Mouse (Mus musculus): ENCODE measurements around the gene Sall4. TPM values are rescaled to one million over a fixed set of nuclear protein-coding genes. Genes with fewer than 3 reads are reported as not detected.

The Sall4 gene
- polyA plus RNA-seq, 1 experiment from 2014 or later = not detected

DNA sequence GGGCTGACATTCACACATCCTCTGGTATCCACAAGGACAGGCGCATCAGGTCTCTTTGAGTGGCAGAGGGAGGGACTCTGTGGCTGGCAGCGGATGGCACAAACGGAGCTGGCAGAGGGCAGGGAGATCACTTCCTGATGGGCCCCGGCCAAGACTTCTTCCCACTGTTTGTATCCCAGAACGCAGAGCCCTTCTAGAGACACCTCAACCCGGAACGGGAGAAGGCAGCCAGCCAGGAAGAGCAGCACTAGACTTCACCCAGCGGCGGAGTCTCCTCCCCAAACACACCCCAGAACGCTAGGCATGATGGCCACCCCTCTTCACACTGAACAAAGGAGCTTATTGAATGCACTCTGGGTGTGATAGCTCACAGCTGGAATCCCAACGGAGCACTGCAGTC lies 33.7 kb downstream of the Sall4 start:
- WGBS (ENCODE audit: missing documents) = 81% methylated on average over 10 of the region's 11 CpGs
- no peaks in the 10 kb centered on the region for H3K79me2 ChIP-seq (ENCODE audit: inconsistent target)
- no peaks in the 10 kb centered on the region for H3K36me3 ChIP-seq (ENCODE audit: inconsistent target)
- no peak overlapping the region for H3K4me3 ChIP-seq (ENCODE audit: inconsistent target)
- no peak overlapping the region for H3K27ac ChIP-seq

GRCm38 (mm10) chr2:168731258-168731657 lies 36.5 kb downstream of the Sall4 start:
- Histone ChIP-seq H3K27ac (no peak overlapping the region), H3K36me3 (ENCODE audit: inconsistent target) (no peaks in the 10 kb centered on the region), H3K4me3 (ENCODE audit: inconsistent target) (no peak overlapping the region), H3K79me2 (ENCODE audit: inconsistent target) (no peaks in the 10 kb centered on the region)
- WGBS (ENCODE audit: missing documents) = 97% methylated on average over 8 of the region's 8 CpGs

DNA sequence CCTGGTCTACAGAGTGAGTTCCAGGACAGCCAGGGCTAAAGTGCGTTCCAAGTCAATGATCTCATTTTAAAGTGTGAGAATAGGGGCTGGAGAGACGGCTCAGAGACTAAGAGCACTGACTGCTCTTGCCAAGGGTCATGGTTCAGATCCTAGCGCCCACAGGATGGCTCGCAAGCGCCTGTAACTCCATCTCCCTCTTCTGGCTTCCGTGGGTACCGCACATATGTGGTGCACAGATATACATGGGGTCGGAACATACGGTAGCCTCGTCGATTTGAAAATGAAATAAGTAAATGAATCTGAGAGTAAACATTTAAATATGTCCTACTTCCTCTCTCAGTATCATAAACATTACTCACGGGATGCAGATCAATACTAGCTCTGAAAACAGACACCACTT lies 38.0 kb downstream of the Sall4 start:
- Histone ChIP-seq H3K4me3 (ENCODE audit: inconsistent target) (no peak overlapping the region), H3K36me3 (ENCODE audit: inconsistent target) (no peaks in the 10 kb centered on the region), H3K79me2 (ENCODE audit: inconsistent target) (no peaks in the 10 kb centered on the region), H3K27ac (no peak overlapping the region)
- WGBS (ENCODE audit: missing documents) = 91% methylated on average over 12 of the region's 12 CpGs

- H3K79me2 ChIP-seq (ENCODE audit: inconsistent target) = no peaks in the 10 kb centered on the region
Observed at GRCm38 (mm10) chr2:168728045-168728444, 39.7 kb downstream of the Sall4 start.

DNA sequence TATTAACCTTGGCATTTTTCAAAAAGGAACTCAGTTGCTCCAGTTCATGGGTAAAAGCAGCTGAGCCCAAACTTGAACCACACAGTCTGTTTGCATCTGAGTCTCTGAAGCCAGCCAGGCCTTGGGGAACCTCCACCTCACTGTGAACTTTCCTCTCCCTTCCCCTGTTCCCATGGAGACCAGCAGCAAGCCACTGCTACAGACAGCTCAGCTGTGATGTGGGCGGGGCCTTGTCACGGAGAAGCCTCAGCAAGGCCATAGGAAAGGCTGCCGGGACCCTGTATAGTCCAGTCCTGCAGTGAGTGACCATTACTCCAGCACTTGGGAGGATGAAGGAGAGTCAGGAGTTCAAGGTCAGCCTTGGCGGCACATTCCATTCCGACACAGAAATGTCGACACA lies 41.7 kb downstream of the Sall4 start:
- H3K4me3 ChIP-seq (ENCODE audit: inconsistent target) = no peak overlapping the region
- no peaks in the 10 kb centered on the region for H3K36me3 ChIP-seq (ENCODE audit: inconsistent target)
- WGBS (ENCODE audit: missing documents) = 80% methylated on average over 6 of the region's 6 CpGs
- no peak overlapping the region for H3K27ac ChIP-seq
- H3K79me2 ChIP-seq (ENCODE audit: inconsistent target) = no peaks in the 10 kb centered on the region

More at GRCm38 (mm10) chr2:168728045-168728444, 39.7 kb downstream of the Sall4 start:
- WGBS (ENCODE audit: missing documents) = 93% methylated on average over 9 of the region's 12 CpGs
- H3K27ac ChIP-seq = no peak overlapping the region
- H3K36me3 ChIP-seq (ENCODE audit: inconsistent target) = no peaks in the 10 kb centered on the region
- H3K4me3 ChIP-seq (ENCODE audit: inconsistent target) = no peak overlapping the region

- Histone ChIP-seq H3K79me2 (ENCODE audit: inconsistent target) (no peaks in the 10 kb centered on the region), H3K27ac (no peak overlapping the region), H3K36me3 (ENCODE audit: inconsistent target) (no peaks in the 10 kb centered on the region), H3K4me3 (ENCODE audit: inconsistent target) (no peak overlapping the region)
- WGBS (ENCODE audit: missing documents) = 22% methylated on average over 14 of the region's 14 CpGs
Observed at GRCm38 (mm10) chr2:168721313-168721712, 46.4 kb downstream of the Sall4 start.

DNA sequence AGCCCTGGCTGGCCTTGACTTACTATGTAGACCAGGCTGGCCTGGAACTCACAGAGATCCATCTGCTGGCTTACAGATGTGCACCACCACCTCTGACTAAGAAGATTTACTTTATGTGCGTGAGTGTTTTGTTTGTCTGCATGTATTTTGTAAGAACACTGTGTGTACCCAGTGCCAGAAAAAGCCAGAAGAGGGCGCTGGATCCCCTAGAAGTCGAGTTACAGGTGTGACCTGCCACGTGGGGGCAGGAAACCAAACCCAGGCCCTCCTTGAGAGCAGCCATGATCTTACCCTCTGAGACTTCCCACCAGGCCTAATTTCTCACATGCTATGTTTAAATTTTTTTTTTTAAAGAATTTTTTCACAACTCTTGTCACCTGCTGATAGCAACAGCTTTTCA lies 48.0 kb downstream of the Sall4 start:
- Histone ChIP-seq H3K36me3 (ENCODE audit: inconsistent target) (no peaks in the 10 kb centered on the region), H3K27ac (no peak overlapping the region), H3K4me3 (ENCODE audit: inconsistent target) (no peak overlapping the region), H3K79me2 (ENCODE audit: inconsistent target) (no peaks in the 10 kb centered on the region)
- 74% methylated on average over 4 of the region's 4 CpGs for WGBS (ENCODE audit: missing documents)

GRCm38 (mm10) chr2:168718735-168719134 lies 49.0 kb downstream of the Sall4 start:
- H3K36me3 ChIP-seq (ENCODE audit: inconsistent target) = no peaks in the 10 kb centered on the region
- H3K4me3 ChIP-seq (ENCODE audit: inconsistent target) = no peak overlapping the region
- WGBS (ENCODE audit: missing documents) = 93% methylated on average over 10 of the region's 10 CpGs
- no peak overlapping the region for H3K27ac ChIP-seq
- H3K79me2 ChIP-seq (ENCODE audit: inconsistent target) = no peaks in the 10 kb centered on the region

DNA sequence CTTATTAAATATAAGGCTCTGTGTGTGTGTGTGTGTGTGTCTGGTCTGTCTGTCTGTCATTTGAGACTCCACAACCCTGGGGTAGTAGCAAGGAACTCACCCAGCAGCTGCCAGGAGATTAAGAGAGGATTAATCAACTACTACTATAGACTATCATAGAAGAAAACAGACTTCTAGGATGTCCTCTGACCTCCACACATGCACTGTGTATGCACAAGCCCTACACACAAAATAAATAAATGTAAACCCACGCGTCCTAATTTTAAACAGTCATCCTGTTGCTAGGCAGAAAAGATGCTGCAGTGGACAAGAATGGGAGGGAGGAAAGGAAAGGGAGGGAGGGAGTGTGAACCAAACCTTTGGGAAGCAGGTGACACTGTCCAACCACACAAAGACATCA lies 49.5 kb downstream of the Sall4 start:
- H3K4me3 ChIP-seq (ENCODE audit: inconsistent target) = no peak overlapping the region
- no peaks in the 10 kb centered on the region for H3K79me2 ChIP-seq (ENCODE audit: inconsistent target)
- H3K27ac ChIP-seq = no peak overlapping the region
- WGBS (ENCODE audit: missing documents) = 89% methylated on average over 2 of the region's 2 CpGs
- no peaks in the 10 kb centered on the region for H3K36me3 ChIP-seq (ENCODE audit: inconsistent target)

DNA sequence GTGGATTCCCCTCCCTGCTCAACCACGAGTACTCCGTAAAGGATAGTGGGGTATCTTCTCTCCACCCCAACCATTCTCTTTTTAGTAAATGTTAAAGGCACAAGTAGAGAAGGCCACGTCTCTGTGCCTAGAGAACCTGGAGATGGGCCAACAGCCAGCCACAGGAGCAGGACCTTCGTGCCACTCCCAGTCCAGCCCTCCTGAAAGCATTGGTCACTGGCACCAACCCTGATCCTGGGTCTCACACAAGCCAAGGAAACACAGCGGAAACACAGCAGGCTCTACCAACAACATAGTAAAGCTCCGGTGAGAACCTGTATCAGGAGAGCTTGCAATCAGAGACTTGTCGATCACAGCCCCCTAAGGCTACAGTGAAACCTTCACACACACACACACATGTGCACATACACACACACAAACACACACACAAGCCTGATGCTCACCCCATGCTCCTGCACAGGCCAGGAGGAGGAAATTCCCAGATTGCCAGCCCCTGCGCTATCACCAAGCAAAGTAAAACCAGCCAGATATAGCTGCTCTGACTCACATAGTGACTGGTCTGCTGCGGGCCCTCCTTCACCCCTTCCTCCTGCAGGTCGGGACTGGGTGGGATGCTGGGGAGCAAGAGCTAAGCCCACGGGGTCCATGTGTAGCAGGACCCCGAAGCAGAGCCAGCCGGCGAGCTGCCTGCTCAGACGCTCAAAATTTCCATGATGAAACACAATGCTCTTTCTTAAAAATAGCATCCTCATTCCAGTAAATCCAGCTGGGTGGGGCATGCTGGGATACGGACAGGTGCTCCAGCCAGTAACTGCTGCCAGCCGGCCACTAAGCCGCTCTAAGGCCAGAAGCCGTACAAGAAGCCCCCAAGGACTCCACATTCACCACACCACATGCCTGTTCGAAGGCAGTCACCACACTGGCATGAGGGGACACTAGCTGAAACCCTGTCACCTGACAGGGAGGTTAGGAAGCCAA lies 55.3 kb downstream of the Sall4 start:
- 91% methylated on average over 20 of the region's 20 CpGs for WGBS (ENCODE audit: missing documents)
- Histone ChIP-seq H3K4me3 (ENCODE audit: inconsistent target) (no peak overlapping the region), H3K27ac (no peak overlapping the region), H3K36me3 (ENCODE audit: inconsistent target) (no peaks in the 10 kb centered on the region), H3K79me2 (ENCODE audit: inconsistent target) (no peaks in the 10 kb centered on the region)

DNA sequence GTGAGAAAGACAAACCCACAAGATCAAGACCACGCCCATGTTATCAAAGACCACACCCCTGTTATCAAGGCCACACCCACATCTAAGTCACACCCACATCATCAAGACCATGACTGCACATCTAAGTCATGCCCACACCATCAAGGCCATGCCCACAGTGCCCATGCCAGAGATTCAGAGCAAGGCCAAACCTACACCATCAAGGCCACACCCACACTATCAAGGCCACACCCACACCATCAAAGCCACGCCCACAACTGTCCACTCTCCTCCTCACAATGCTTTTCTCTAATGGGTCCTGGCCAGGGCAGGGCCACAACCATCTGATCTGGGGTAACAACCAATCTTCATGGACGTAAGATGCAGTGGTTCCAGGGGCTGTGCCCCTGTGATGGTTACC lies 56.8 kb downstream of the Sall4 start:
- WGBS (ENCODE audit: missing documents) = 72% methylated on average over 3 of the region's 3 CpGs

DNA sequence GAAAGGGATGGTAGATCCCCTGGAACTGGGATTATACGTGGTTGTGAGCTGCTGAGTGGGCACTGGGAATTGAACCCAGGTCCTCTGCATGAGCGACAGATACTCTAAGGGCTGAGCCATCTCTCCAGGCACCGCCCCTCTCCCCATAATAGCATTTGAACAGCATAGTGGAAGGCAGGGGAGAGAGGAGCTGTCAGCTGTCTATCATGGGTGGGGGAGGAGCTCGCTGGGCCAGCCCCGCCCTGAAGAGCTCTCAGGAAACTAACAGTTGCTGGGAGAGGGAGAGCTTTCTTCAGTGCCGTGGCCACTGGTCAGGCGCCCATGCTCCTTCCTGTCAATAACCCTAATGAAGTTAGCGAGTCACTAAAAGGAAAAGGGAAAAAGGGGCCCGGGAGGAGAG lies 60.0 kb downstream of the Sall4 start:
- WGBS (ENCODE audit: missing documents) = 71% methylated on average over 9 of the region's 9 CpGs
- no peaks in the 10 kb centered on the region for H3K79me2 ChIP-seq (ENCODE audit: inconsistent target)
- no peak overlapping the region for H3K4me3 ChIP-seq (ENCODE audit: inconsistent target)
- no peaks in the 10 kb centered on the region for H3K36me3 ChIP-seq (ENCODE audit: inconsistent target)
- H3K27ac ChIP-seq = no peak overlapping the region

More for the DNA sequence above, 56.8 kb downstream of the Sall4 start:
- Histone ChIP-seq H3K4me3 (ENCODE audit: inconsistent target) (no peak overlapping the region), H3K79me2 (ENCODE audit: inconsistent target) (no peaks in the 10 kb centered on the region), H3K27ac (no peak overlapping the region), H3K36me3 (ENCODE audit: inconsistent target) (no peaks in the 10 kb centered on the region)

DNA sequence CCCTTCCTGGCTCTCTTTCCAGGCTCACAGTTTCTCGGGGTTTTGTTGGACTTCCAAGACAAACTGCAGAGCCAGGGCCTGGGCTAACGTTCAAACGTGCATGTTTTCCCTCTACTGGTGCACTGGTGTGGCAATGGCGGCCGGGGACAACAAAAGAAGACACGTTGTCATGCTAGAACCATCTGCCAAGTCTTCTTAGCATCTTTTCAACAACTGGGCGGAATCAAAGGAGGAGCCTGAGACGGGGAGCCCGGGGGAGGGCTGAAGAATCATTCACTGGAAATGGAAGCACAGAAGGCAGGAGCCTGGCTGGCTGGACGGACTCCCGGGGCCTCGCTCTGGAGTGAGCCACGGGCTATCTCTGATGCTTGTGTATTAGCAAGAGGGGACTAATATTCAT lies 65.5 kb downstream of the Sall4 start:
- no peak overlapping the region for H3K4me3 ChIP-seq (ENCODE audit: inconsistent target)
- 84% methylated on average over 13 of the region's 13 CpGs for WGBS (ENCODE audit: missing documents)
- H3K27ac ChIP-seq = no peak overlapping the region

More for the DNA sequence above, 65.5 kb downstream of the Sall4 start:
- Histone ChIP-seq H3K36me3 (ENCODE audit: inconsistent target) (no peaks in the 10 kb centered on the region), H3K79me2 (ENCODE audit: inconsistent target) (no peaks in the 10 kb centered on the region)

Data from macrophage (primary cell).